Mouse (Mus musculus) midbrain, embryonic 13.5 days (tissue): ENCODE measurements around the gene Fnip2. TPM values are rescaled to one million over a fixed set of nuclear protein-coding genes. Genes with fewer than 3 reads are reported as not detected.

ENCODE experiments used
- ATAC-seq: fragments of 200-750 bp; cut with Nextera tagmentation; 2 replicates; pipeline ENCODE4 v1.8.0; 2017; ENCODE audit warnings: mild to moderate bottlenecking, moderate TSS enrichment, moderate library complexity
- H3K27ac ChIP-seq: fragments of 300-500 bp; sonication (generic); 2 replicates; pipeline ENCODE4 v1.5.1; 2015; ENCODE audit warnings: inconsistent platforms, mild to moderate bottlenecking, moderate library complexity
- H3K27me3 ChIP-seq: fragments of 300-500 bp; sonication (generic); 2 replicates; pipeline ENCODE4 v1.6.1; 2015; ENCODE audit warnings: mild to moderate bottlenecking, inconsistent platforms
- H3K36me3 ChIP-seq: fragments of 300-500 bp; sonication (generic); 2 replicates; pipeline ENCODE4 v1.6.1; 2015; ENCODE audit warnings: mild to moderate bottlenecking, inconsistent platforms
- H3K4me1 ChIP-seq: fragments of 300-500 bp; sonication (generic); replicated peaks from 2 replicates; pipeline ENCODE4 v1.6.1; 2015; ENCODE audit warnings: inconsistent platforms
- H3K4me2 ChIP-seq: fragments of 300-500 bp; sonication (generic); replicated peaks from 2 replicates; pipeline ENCODE4 v1.6.1; 2015; ENCODE audit warnings: moderate library complexity, mild to moderate bottlenecking, inconsistent platforms
- H3K4me3 ChIP-seq: fragments of 300-500 bp; sonication (generic); replicated peaks from 2 replicates; pipeline ENCODE4 v1.5.1; 2015; ENCODE audit warnings: mild to moderate bottlenecking, inconsistent platforms
- H3K9ac ChIP-seq: fragments of 300-500 bp; sonication (generic); replicated peaks from 2 replicates; pipeline ENCODE4 v1.6.1; 2015; ENCODE audit warnings: mild to moderate bottlenecking, inconsistent platforms
- H3K9me3 ChIP-seq: fragments of 300-500 bp; sonication (generic); 2 replicates; pipeline ENCODE4 v1.6.1; 2016; ENCODE audit warnings: mild to moderate bottlenecking, inconsistent platforms
- WGBS: fragments of 180-500 bp; shearing (Covaris S2); methylation state at CpG from one replicate; pipeline ENCODE4 v1.1.7; 2015; 5-methylcytosine and 5-hydroxymethylcytosine counted together
- polyA plus RNA-seq: library from polyadenylated mRNA; unstranded; fragments of >200 nt; fragmentation: Nextera tagmentation; extraction: Ambion mirVana; gene quantifications from 2 replicates; pipeline ENCODE4 v1.2.1, GENCODE M21; 2015

Fnip2 gene
- polyA plus RNA-seq, 1 experiment from 2014 or later = 6.1 TPM

DNA sequence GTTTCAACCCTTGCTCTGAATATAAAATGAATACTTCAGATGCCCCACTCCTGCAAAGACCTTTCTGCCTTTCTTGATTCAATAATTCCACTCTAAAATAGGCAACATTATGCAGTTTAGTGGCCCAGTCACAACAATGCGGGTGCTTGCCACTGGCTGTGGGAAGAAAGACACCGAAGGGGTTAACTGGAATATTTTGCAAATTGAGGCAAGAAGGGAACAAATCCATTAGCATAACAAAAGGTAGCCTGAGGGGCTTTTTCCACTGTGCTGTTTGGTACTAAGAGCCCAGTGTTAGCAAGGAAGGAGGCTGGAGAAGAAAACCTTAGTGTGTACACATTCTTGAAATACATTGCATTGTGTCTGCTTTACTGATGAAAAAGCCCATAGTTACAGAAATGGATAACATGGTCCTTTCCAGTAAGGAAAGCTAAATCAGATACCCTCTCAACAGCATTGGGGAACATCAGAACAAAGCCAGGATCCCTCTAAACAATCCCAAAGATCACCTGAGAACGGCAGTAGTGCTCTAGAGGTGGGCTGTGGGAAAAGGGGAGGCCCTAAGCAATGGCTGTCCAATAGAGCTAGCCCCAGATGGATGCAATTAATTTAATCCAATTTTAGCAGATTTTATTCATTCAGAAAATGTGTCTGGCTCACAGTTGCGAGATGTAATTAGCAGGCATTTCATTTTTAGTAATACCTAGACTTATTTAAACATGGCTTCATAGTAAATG, 150.5 kb downstream of the Fnip2 start:
- Histone ChIP-seq H3K4me1 (peaks cover 23% of the 10 kb centered on the region), H3K27me3 (no peaks in the 10 kb centered on the region), H3K9ac (peak overlapping the region; percentile 28; the same call in 1 of the 2 replicates), H3K4me2 (peak overlapping the region; percentile 26), H3K27ac (peak overlapping the region; percentile 85), H3K9me3 (no peaks in the 10 kb centered on the region), H3K4me3 (no peak overlapping the region), H3K36me3 (no peaks in the 10 kb centered on the region)
- 11% methylated on average over 4 of the region's 4 CpGs for WGBS
- ATAC-seq = peak; percentile 94

DNA sequence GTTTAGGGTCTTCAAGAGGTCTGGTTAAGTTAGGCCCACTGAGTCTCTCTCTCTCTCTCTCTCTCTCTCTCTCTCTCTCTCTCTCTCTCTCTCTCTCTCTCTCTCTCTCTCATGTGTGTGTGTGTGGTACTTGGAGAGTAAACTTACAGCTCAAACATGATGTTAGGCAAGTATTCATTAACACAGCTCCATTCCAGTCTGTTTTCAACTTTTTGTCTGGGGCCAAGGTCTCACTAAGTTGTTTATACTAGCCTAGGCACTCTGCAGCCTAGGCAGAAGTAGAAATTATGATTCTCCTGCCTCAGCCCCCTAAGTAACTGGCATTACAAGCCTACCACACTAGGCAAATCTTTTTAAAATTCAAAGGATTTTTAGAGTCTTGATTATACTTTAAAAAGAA, 151.7 kb downstream of the Fnip2 start:
- H3K4me2 ChIP-seq = no peak overlapping the region
- 0 out of 2 replicates have a peak overlapping the region, but pooled peaks have one; percentile 85 for H3K27ac ChIP-seq
- H3K4me3 ChIP-seq = no peak overlapping the region
- peaks cover 26% of the 10 kb centered on the region for H3K4me1 ChIP-seq
- H3K9me3 ChIP-seq = no peaks in the 10 kb centered on the region
- H3K27me3 ChIP-seq = no peaks in the 10 kb centered on the region
- no peaks in the 10 kb centered on the region for H3K36me3 ChIP-seq
- ATAC-seq = no peak
- H3K9ac ChIP-seq = no peak overlapping the region

DNA sequence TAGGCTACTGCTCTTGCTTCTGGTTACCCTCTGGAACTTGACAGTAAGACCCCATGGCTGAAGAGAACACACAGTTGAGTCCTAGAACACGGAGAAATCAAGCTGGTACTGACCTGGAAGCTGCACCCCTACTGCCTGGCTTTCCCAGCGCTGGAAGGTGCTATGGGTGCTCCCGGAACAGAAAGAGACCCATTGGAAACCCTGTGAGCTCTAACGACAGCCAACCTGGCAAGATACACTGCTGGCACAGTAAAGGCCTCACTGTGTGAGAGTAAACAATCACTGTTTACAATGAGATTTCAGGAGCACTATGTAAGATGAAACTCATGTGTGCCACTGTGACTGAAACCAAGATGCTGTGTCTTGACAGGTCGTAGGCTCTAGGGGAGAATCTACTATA, 152.5 kb downstream of the Fnip2 start:
- Histone ChIP-seq H3K4me2 (no peak overlapping the region), H3K4me1 (peaks cover 34% of the 10 kb centered on the region), H3K9me3 (no peaks in the 10 kb centered on the region), H3K9ac (no peak overlapping the region), H3K27me3 (no peaks in the 10 kb centered on the region), H3K4me3 (no peak overlapping the region), H3K27ac (no peak overlapping the region), H3K36me3 (no peaks in the 10 kb centered on the region)
- no peak for ATAC-seq
- 87% methylated on average over 5 of the region's 5 CpGs for WGBS

GRCm38 (mm10) chr3:79413492-79413891, 154.1 kb downstream of the Fnip2 start:
- Histone ChIP-seq H3K9ac (no peak overlapping the region), H3K36me3 (no peaks in the 10 kb centered on the region), H3K4me2 (no peak overlapping the region), H3K27me3 (no peaks in the 10 kb centered on the region), H3K4me3 (no peak overlapping the region), H3K4me1 (peaks cover 41% of the 10 kb centered on the region), H3K27ac (no peak overlapping the region), H3K9me3 (no peaks in the 10 kb centered on the region)
- WGBS = 93% methylated on average over 1 of the region's 1 CpGs
- ATAC-seq = no peak

- no peaks in the 10 kb centered on the region for H3K27me3 ChIP-seq
- 70% methylated on average over 2 of the region's 2 CpGs for WGBS
- no peaks in the 10 kb centered on the region for H3K9me3 ChIP-seq
- H3K4me2 ChIP-seq = no peak overlapping the region
- H3K9ac ChIP-seq = no peak overlapping the region
- H3K27ac ChIP-seq = no peak overlapping the region
- H3K4me1 ChIP-seq = peaks cover 30% of the 10 kb centered on the region
- ATAC-seq = no peak
- H3K36me3 ChIP-seq = no peaks in the 10 kb centered on the region
- H3K4me3 ChIP-seq = no peak overlapping the region
Measured at GRCm38 (mm10) chr3:79411666-79412065, 155.9 kb downstream of the Fnip2 start.

GRCm38 (mm10) chr3:79410629-79410995, 157.0 kb downstream of the Fnip2 start:
- Histone ChIP-seq H3K27me3 (no peaks in the 10 kb centered on the region), H3K9ac (no peak overlapping the region), H3K4me1 (peaks cover 20% of the 10 kb centered on the region), H3K9me3 (no peaks in the 10 kb centered on the region), H3K4me2 (no peak overlapping the region), H3K27ac (no peak overlapping the region), H3K4me3 (no peak overlapping the region), H3K36me3 (no peaks in the 10 kb centered on the region)
- 28% methylated on average over 5 of the region's 5 CpGs for WGBS
- 0 out of 2 replicates have a peak, but pooled peaks have one; percentile 32 for ATAC-seq

GRCm38 (mm10) chr3:79409927-79410628, 157.5 kb downstream of the Fnip2 start:
- Histone ChIP-seq H3K36me3 (no peaks in the 10 kb centered on the region), H3K27ac (peak overlapping the region; percentile 30; the same call in 1 of the 2 replicates), H3K9me3 (no peaks in the 10 kb centered on the region), H3K9ac (no peak overlapping the region), H3K4me2 (peak overlapping the region; percentile 19; the same call in 1 of the 2 replicates), H3K27me3 (no peaks in the 10 kb centered on the region), H3K4me3 (no peak overlapping the region), H3K4me1 (peaks cover 20% of the 10 kb centered on the region)
- ATAC-seq = peak; percentile 85
- WGBS = 24% methylated on average over 10 of the region's 10 CpGs

DNA sequence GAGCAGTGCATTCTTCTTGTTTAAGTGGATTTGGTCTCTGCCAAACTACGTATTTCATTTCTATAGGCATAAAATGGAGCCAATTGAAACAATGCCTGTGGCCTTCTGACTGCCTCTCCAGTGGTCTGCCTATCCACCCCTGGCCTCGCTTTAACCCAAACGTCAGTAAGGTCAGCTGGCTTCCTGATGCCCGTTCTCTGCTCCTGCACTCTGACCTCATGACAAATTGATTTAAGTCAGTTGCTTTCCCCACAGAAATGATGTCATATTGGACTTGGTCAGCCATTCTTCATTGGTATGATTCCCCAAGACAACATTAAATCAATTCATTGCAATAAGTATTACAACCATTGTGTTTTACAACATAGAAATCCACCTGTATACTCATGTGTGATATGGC, 159.1 kb downstream of the Fnip2 start:
- H3K4me3 ChIP-seq = no peak overlapping the region
- no peak overlapping the region for H3K4me2 ChIP-seq
- no peaks in the 10 kb centered on the region for H3K9me3 ChIP-seq
- ATAC-seq = no peak
- H3K36me3 ChIP-seq = no peaks in the 10 kb centered on the region
- H3K4me1 ChIP-seq = peaks cover 20% of the 10 kb centered on the region
- no peak overlapping the region for H3K27ac ChIP-seq
- no peak overlapping the region for H3K9ac ChIP-seq
- H3K27me3 ChIP-seq = no peaks in the 10 kb centered on the region
- whole genome bisulfite sequencing = 45% methylated on average over 4 of the region's 4 CpGs

Other genes with a start within 250 kb of the Fnip2 start
- gene Gm17359, start 231.1 kb downstream of the Fnip2 start, polyA plus RNA-seq = not detected in 2 replicates
- 149 and 154 TPM in 2 replicates for gene Ppid, start 23.5 kb upstream of the Fnip2 start, polyA plus RNA-seq
- 9.9 and 10.9 TPM in 2 replicates for gene 4930579G24Rik, start 61.3 kb upstream of the Fnip2 start, polyA plus RNA-seq
- gene Etfdh, start 61.7 kb upstream of the Fnip2 start, polyA plus RNA-seq = 45.1 and 49.3 TPM in 2 replicates
- gene Rxfp1, start 170.1 kb upstream of the Fnip2 start, polyA plus RNA-seq = not detected in 2 replicates